Mouse (Mus musculus): ENCODE data around the gene Tpte. TPM values are rescaled to one million over a fixed set of nuclear protein-coding genes. Genes with fewer than 3 reads are reported as not detected.

Gene Tpte
- polyA plus RNA-seq, 1 experiment, result not detected

DNA sequence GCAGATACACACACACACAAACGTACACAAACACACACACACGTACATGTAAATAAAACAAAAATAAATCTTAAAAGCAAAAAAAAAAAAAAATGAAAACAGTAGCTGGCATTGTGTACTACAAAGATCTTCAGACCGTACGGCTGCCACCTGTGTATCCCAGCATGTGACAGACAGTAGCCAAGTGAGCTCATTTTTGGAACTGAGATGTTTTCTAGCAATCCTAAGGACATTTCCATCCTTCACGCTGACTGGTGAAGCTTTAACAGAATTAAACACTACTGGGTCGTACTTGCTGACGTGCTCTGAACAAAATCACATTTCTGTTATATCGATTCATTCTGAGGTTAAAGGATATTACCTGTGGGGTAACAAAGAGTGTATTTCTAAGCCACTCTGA is 112.0 kb downstream of the Tpte start:
- Histone ChIP-seq H3K4me1 (peaks cover 20% of the 10 kb centered on the region), H3K4me3 (replicated peaks) (no peak overlapping the region), H3K36me3 (replicated peaks; ENCODE audit: low read length) (peaks cover 25% of the 10 kb centered on the region), H3K27me3 (replicated peaks) (peaks cover 2% of the 10 kb centered on the region), H3K9me3 (no peaks in the 10 kb centered on the region)
- TF ChIP-seq FLI1 (IDR thresholded peaks at IDR 0.05; ENCODE audit: low read length), result no peak
- no peak for TF ChIP-seq GATA1 (IDR thresholded peaks at IDR 0.05; ENCODE audit: borderline replicate concordance, low read length)

- Histone ChIP-seq H3K36me3 (replicated peaks; ENCODE audit: low read length) (peaks cover 8% of the 10 kb centered on the region), H3K4me3 (replicated peaks) (peak overlapping the region; percentile 96), H3K27me3 (replicated peaks) (peaks cover 2% of the 10 kb centered on the region), H3K9me3 (no peaks in the 10 kb centered on the region), H3K4me1 (peaks cover 25% of the 10 kb centered on the region)
- TF ChIP-seq GATA1 (IDR thresholded peaks at IDR 0.05; ENCODE audit: borderline replicate concordance, low read length), result no peak
- no peak for TF ChIP-seq FLI1 (IDR thresholded peaks at IDR 0.05; ENCODE audit: low read length)
Observed at GRCm38 (mm10) chr8:22397811-22398141, 114.5 kb downstream of the Tpte start.

- Histone ChIP-seq H3K9me3 (no peaks in the 10 kb centered on the region), H3K36me3 (replicated peaks; ENCODE audit: low read length) (peaks cover 6% of the 10 kb centered on the region), H3K27me3 (replicated peaks) (peaks cover 4% of the 10 kb centered on the region), H3K4me1 (peaks cover 30% of the 10 kb centered on the region), H3K4me3 (replicated peaks) (peak within 1 kb of the TSS; percentile 96)
- TF ChIP-seq GATA1 (IDR thresholded peaks at IDR 0.05; ENCODE audit: borderline replicate concordance, low read length) (no peak), FLI1 (IDR thresholded peaks at IDR 0.05; ENCODE audit: low read length) (no peak)
Observed at GRCm38 (mm10) chr8:22398142-22398951, 115.1 kb downstream of the Tpte start, which contains the start of gene Slc25a15. Gene Slc25a15, minus strand, starts transcription at chr8:22398597.

DNA sequence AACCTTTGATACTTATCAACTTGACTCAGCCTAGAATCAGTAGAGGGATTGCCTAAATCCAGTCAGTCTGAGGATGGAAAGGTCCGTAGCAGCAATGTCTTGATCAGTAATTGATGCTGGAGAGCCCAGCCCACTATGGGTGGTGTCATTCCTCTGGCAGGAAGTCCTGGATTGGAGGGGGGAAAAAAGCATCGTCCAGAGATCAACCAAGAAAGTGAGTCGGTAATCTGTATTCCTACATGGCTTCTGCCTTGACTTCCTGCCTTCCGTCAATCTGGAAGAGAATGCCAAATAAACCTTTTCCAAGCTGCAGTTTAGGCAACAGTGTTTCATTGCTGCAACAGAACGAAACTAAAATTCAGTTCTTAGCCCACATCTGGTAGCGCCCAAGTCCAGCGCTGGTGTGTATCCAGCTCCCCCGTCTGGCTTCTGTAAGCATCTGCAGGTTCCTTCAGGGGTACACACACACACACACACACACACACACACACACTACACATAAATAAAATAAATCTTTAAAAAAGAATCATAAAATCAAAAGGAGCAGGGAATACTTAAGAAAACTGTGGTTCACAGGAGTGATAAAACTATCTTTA is 116.1 kb downstream of the Tpte start:
- H3K27me3 ChIP-seq (replicated peaks), result peaks cover 9% of the 10 kb centered on the region
- peaks cover 3% of the 10 kb centered on the region for H3K36me3 ChIP-seq (replicated peaks; ENCODE audit: low read length)
- H3K4me1 ChIP-seq, result peaks cover 29% of the 10 kb centered on the region
- H3K9me3 ChIP-seq, result no peaks in the 10 kb centered on the region
- H3K4me3 ChIP-seq (replicated peaks), result peak overlapping the region; percentile 96
- TF ChIP-seq FLI1 (IDR thresholded peaks at IDR 0.05; ENCODE audit: low read length) (no peak), GATA1 (IDR thresholded peaks at IDR 0.05; ENCODE audit: borderline replicate concordance, low read length) (no peak)

- peaks cover 36% of the 10 kb centered on the region for H3K4me1 ChIP-seq
- H3K27me3 ChIP-seq (replicated peaks), result peaks cover 18% of the 10 kb centered on the region
- TF ChIP-seq FLI1 (IDR thresholded peaks at IDR 0.05; ENCODE audit: low read length) (no peak), GATA1 (IDR thresholded peaks at IDR 0.05; ENCODE audit: borderline replicate concordance, low read length) (no peak)
- H3K36me3 ChIP-seq (replicated peaks; ENCODE audit: low read length), result no peaks in the 10 kb centered on the region
- no peaks in the 10 kb centered on the region for H3K9me3 ChIP-seq
- no peak overlapping the region for H3K4me3 ChIP-seq (replicated peaks)
Observed at GRCm38 (mm10) chr8:22400593-22400992, 117.4 kb downstream of the Tpte start.

- Histone ChIP-seq H3K36me3 (replicated peaks; ENCODE audit: low read length) (no peaks in the 10 kb centered on the region), H3K4me3 (replicated peaks) (no peak overlapping the region), H3K27me3 (replicated peaks) (peaks cover 16% of the 10 kb centered on the region), H3K4me1 (peaks cover 33% of the 10 kb centered on the region), H3K9me3 (no peaks in the 10 kb centered on the region)
- TF ChIP-seq FLI1 (IDR thresholded peaks at IDR 0.05; ENCODE audit: low read length), result no peak
- TF ChIP-seq GATA1 (IDR thresholded peaks at IDR 0.05; ENCODE audit: borderline replicate concordance, low read length), result no peak
Observed at GRCm38 (mm10) chr8:22403235-22403634, 120.0 kb downstream of the Tpte start.

GRCm38 (mm10) chr8:22405733-22406132 is 122.5 kb downstream of the Tpte start:
- peaks cover 29% of the 10 kb centered on the region for H3K4me1 ChIP-seq
- peaks cover 16% of the 10 kb centered on the region for H3K27me3 ChIP-seq (replicated peaks)
- no peaks in the 10 kb centered on the region for H3K9me3 ChIP-seq
- H3K4me3 ChIP-seq (replicated peaks), result no peak overlapping the region
- TF ChIP-seq FLI1 (IDR thresholded peaks at IDR 0.05; ENCODE audit: low read length) (no peak), GATA1 (IDR thresholded peaks at IDR 0.05; ENCODE audit: borderline replicate concordance, low read length) (no peak)
- no peaks in the 10 kb centered on the region for H3K36me3 ChIP-seq (replicated peaks; ENCODE audit: low read length)

GRCm38 (mm10) chr8:22410688-22411281 is 127.5 kb downstream of the Tpte start:
- Histone ChIP-seq H3K36me3 (replicated peaks; ENCODE audit: low read length) (peaks cover 10% of the 10 kb centered on the region), H3K4me1 (peaks cover 31% of the 10 kb centered on the region), H3K9me3 (no peaks in the 10 kb centered on the region), H3K27me3 (replicated peaks) (peaks cover 2% of the 10 kb centered on the region), H3K4me3 (replicated peaks) (peak overlapping the region; percentile 95)
- no peak for TF ChIP-seq GATA1 (IDR thresholded peaks at IDR 0.05; ENCODE audit: borderline replicate concordance, low read length)
- 0 out of 2 replicates have a peak, but pooled peaks have one; percentile 2 for TF ChIP-seq FLI1 (IDR thresholded peaks at IDR 0.05; ENCODE audit: low read length)

- no peaks in the 10 kb centered on the region for H3K9me3 ChIP-seq
- peaks cover 3% of the 10 kb centered on the region for H3K27me3 ChIP-seq (replicated peaks)
- peaks cover 15% of the 10 kb centered on the region for H3K36me3 ChIP-seq (replicated peaks; ENCODE audit: low read length)
- peaks cover 27% of the 10 kb centered on the region for H3K4me1 ChIP-seq
- TF ChIP-seq FLI1 (IDR thresholded peaks at IDR 0.05; ENCODE audit: low read length), result 0 out of 2 replicates have a peak, but pooled peaks have one; percentile 4
- no peak for TF ChIP-seq GATA1 (IDR thresholded peaks at IDR 0.05; ENCODE audit: borderline replicate concordance, low read length)
- H3K4me3 ChIP-seq (replicated peaks), result peak within 1 kb of the TSS; percentile 95
Observed at GRCm38 (mm10) chr8:22411282-22411702, 128.1 kb downstream of the Tpte start, which contains the start of gene Mrps31. Gene Mrps31, plus strand, starts transcription at chr8:22411361.
